Mouse (Mus musculus): Measurements from ENCODE around the gene Ubxn10. TPM values are rescaled to one million over a fixed set of nuclear protein-coding genes. Genes with fewer than 3 reads are reported as not detected.

The Ubxn10 gene
- polyA plus RNA-seq, 1 experiment = not detected

GRCm38 (mm10) chr4:138666521-138666920 is 70.4 kb downstream of the Ubxn10 start:
- no peak overlapping the region for H3K4me3 ChIP-seq (ENCODE audit: insufficient read depth, poor library complexity, severe bottlenecking)
- no peaks in the 10 kb centered on the region for H3K79me2 ChIP-seq (ENCODE audit: control insufficient read depth, insufficient read depth)
- H3K79me3 ChIP-seq (ENCODE audit: low read depth) = no peaks in the 10 kb centered on the region
- no peaks in the 10 kb centered on the region for H3K36me3 ChIP-seq (ENCODE audit: control insufficient read depth, insufficient read depth)
- TF ChIP-seq MYOD1 (IDR thresholded peaks at IDR 0.05; ENCODE audit: control insufficient read depth, insufficient read length, low read depth) (no peak), FOSL1 (IDR thresholded peaks at IDR 0.05; ENCODE audit: insufficient read depth, low read length, poor library complexity, severe bottlenecking) (no peak), MAX (IDR thresholded peaks at IDR 0.05) (no peak), USF1 (IDR thresholded peaks at IDR 0.05; ENCODE audit: low read depth) (no peak), CTCF (IDR thresholded peaks at IDR 0.05; ENCODE audit: control insufficient read depth, insufficient read depth, insufficient read length) (no peak), CEBPB (IDR thresholded peaks at IDR 0.05; ENCODE audit: low read depth) (no peak), MYOG (IDR thresholded peaks at IDR 0.05; ENCODE audit: control insufficient read depth, extremely low read depth, insufficient read length) (no peak)
- no peak overlapping the region for H3ac ChIP-seq (ENCODE audit: control insufficient read depth, insufficient read length, low read depth)
- H3K27me3 ChIP-seq (ENCODE audit: control insufficient read depth, insufficient read depth, insufficient read length) = peaks cover 39% of the 10 kb centered on the region

- H3K4me3 ChIP-seq (ENCODE audit: insufficient read depth, poor library complexity, severe bottlenecking) = no peak overlapping the region
- H3ac ChIP-seq (ENCODE audit: control insufficient read depth, insufficient read length, low read depth) = no peak overlapping the region
- no peaks in the 10 kb centered on the region for H3K79me3 ChIP-seq (ENCODE audit: low read depth)
- TF ChIP-seq MAX (IDR thresholded peaks at IDR 0.05) (no peak), MYOG (IDR thresholded peaks at IDR 0.05; ENCODE audit: control insufficient read depth, extremely low read depth, insufficient read length) (no peak), CEBPB (IDR thresholded peaks at IDR 0.05; ENCODE audit: low read depth) (no peak), USF1 (IDR thresholded peaks at IDR 0.05; ENCODE audit: low read depth) (no peak), CTCF (IDR thresholded peaks at IDR 0.05; ENCODE audit: control insufficient read depth, insufficient read depth, insufficient read length) (no peak), FOSL1 (IDR thresholded peaks at IDR 0.05; ENCODE audit: insufficient read depth, low read length, poor library complexity, severe bottlenecking) (no peak), MYOD1 (IDR thresholded peaks at IDR 0.05; ENCODE audit: control insufficient read depth, insufficient read length, low read depth) (no peak)
- no peaks in the 10 kb centered on the region for H3K79me2 ChIP-seq (ENCODE audit: control insufficient read depth, insufficient read depth)
- H3K27me3 ChIP-seq (ENCODE audit: control insufficient read depth, insufficient read depth, insufficient read length) = peaks cover 3% of the 10 kb centered on the region
- no peaks in the 10 kb centered on the region for H3K36me3 ChIP-seq (ENCODE audit: control insufficient read depth, insufficient read depth)
Measured at GRCm38 (mm10) chr4:138659936-138660602, 76.9 kb downstream of the Ubxn10 start.

Other genes starting within 250 kb of the Ubxn10 start
- gene Vwa5b1, start 101.3 kb downstream of the Ubxn10 start, polyA plus RNA-seq (2012; fragmentation: generic; extraction: Trizol) = not detected
- not detected for gene Pla2g2c, start 12.4 kb downstream of the Ubxn10 start, polyA plus RNA-seq (2012; fragmentation: generic; extraction: Trizol)
- not detected for gene Pla2g2f, start 20.5 kb upstream of the Ubxn10 start, polyA plus RNA-seq (2012; fragmentation: generic; extraction: Trizol)
- gene Pla2g2d, start 38.6 kb upstream of the Ubxn10 start, polyA plus RNA-seq (2012; fragmentation: generic; extraction: Trizol) = not detected
- 0.06 TPM for gene Pla2g5, start 126.3 kb upstream of the Ubxn10 start, polyA plus RNA-seq (2012; fragmentation: generic; extraction: Trizol)
- not detected for gene Gm13030, start 136.8 kb upstream of the Ubxn10 start, polyA plus RNA-seq (2012; fragmentation: generic; extraction: Trizol)
- gene Pla2g2e, start 140.8 kb upstream of the Ubxn10 start, polyA plus RNA-seq (2012; fragmentation: generic; extraction: Trizol) = 2.5 TPM
- 9.2 TPM for gene Otud3, start 176.8 kb upstream of the Ubxn10 start, polyA plus RNA-seq (2012; fragmentation: generic; extraction: Trizol)
- not detected for gene Rnf186, start 229.9 kb upstream of the Ubxn10 start, polyA plus RNA-seq (2012; fragmentation: generic; extraction: Trizol)
- 1.8 TPM for gene Tmco4, start 235.7 kb upstream of the Ubxn10 start, polyA plus RNA-seq (2012; fragmentation: generic; extraction: Trizol)

Measured in C2C12 (cell line).